27 mouse cellular contexts compared by ENCODE assay signal in genomic region chr6:22020696-22021095, GRCm38 (mm10). TPM values are rescaled to one million over a fixed set of nuclear protein-coding genes. Genes with fewer than 3 reads are reported as not detected.
DNase-seq lines count a peak whose midpoint lies in the region; ATAC-seq lines count a peak whose summit lies in the region.
"Had no signal": no experiment of that assay in that cellular context is flagged by ENCODE, and none has a peak within 500 bp of the region (broad histone marks: within the 10 kb centered on the region; RNA-seq: fewer than 3 reads in every experiment).

No protein-coding gene starts in this region.

- no peak overlapping the region for H3K27ac ChIP-seq in limb, embryonic 11.5 days (replicated peaks; ENCODE audit: low read depth, low read length)
- no peak overlapping the region for H3K27ac ChIP-seq in limb, embryonic 10.5 days
- peak overlapping the region; percentile 17; the same call in 1 of the 2 replicates for H3K27ac ChIP-seq in limb, embryonic 13.5 days
- H3K27ac ChIP-seq: embryonic facial prominence, embryonic 12.5 days; hindbrain, embryonic 12.5 days; hindbrain, embryonic 15.5 days had no signal

- H3K36me3 ChIP-seq in limb, embryonic 11.5 days (ENCODE audit: control insufficient read depth, insufficient read depth, low read length): peaks cover 3% of the 10 kb centered on the region; the same call in 1 of the 2 replicates
- H3K36me3 ChIP-seq in limb, embryonic 10.5 days: peaks cover 63% of the 10 kb centered on the region
- peaks cover 4% of the 10 kb centered on the region for H3K36me3 ChIP-seq in limb, embryonic 13.5 days
- H3K36me3 ChIP-seq: embryonic facial prominence, embryonic 12.5 days; embryonic facial prominence, embryonic 15.5 days; G1E; heart, embryonic 12.5 days; heart, embryonic 15.5 days; hindbrain, embryonic 12.5 days; hindbrain, embryonic 15.5 days had no signal

- peak; percentile 65 for DNase-seq in heart, adult 11 months
- no peak for DNase-seq in heart, postnatal 4 days
- peak; percentile 9 for DNase-seq in limb, embryonic 11.5 days (ENCODE audit: low spot score)
- no peak for DNase-seq in limb, embryonic 10.5 days (ENCODE audit: low spot score)
- DNase-seq: adrenal gland, postnatal 10 days; adrenal gland, postnatal 36 days; B cell, adult 2 months; cerebellum, adult 2 months; cerebellum, adult 9-11 months; cerebellum, postnatal 25 days; forebrain, postnatal 0 days; gastrocnemius, postnatal 10 days; gastrocnemius, postnatal 36 days; heart, postnatal 14 days had no signal

- no peak overlapping the region for H3K9ac ChIP-seq in limb, embryonic 11.5 days (ENCODE audit: low read length)
- no peak overlapping the region for H3K9ac ChIP-seq in limb, embryonic 13.5 days
- H3K9ac ChIP-seq: embryonic facial prominence, embryonic 12.5 days; embryonic facial prominence, embryonic 15.5 days; forebrain, postnatal 0 days; heart, embryonic 12.5 days; heart, embryonic 15.5 days; hindbrain, embryonic 12.5 days; hindbrain, embryonic 15.5 days had no signal

- 90% methylated on average over 5 of the region's 5 CpGs for WGBS in limb, embryonic 11.5 days
- WGBS in limb, embryonic 10.5 days: 95% methylated on average over 5 of the region's 5 CpGs
- WGBS in limb, embryonic 13.5 days: 58% methylated on average over 5 of the region's 5 CpGs

- no peaks in the 10 kb centered on the region for H3K27me3 ChIP-seq in limb, embryonic 11.5 days (ENCODE audit: control insufficient read depth, insufficient read depth, low read length)
- no peaks in the 10 kb centered on the region for H3K27me3 ChIP-seq in limb, embryonic 10.5 days (ENCODE audit: low read depth, poor library complexity, severe bottlenecking)
- H3K27me3 ChIP-seq in limb, embryonic 13.5 days: no peaks in the 10 kb centered on the region
- H3K27me3 ChIP-seq: CH12.LX; embryonic facial prominence, embryonic 12.5 days; embryonic facial prominence, embryonic 15.5 days; heart, embryonic 12.5 days; heart, embryonic 15.5 days; hindbrain, embryonic 12.5 days; hindbrain, embryonic 15.5 days had no signal

- H3K4me3 ChIP-seq in limb, embryonic 11.5 days (ENCODE audit: low read depth, low read length): no peak overlapping the region
- no peak overlapping the region for H3K4me3 ChIP-seq in limb, embryonic 10.5 days
- H3K4me3 ChIP-seq in limb, embryonic 13.5 days: no peak overlapping the region
- H3K4me3 ChIP-seq: embryonic facial prominence, embryonic 12.5 days; embryonic facial prominence, embryonic 15.5 days; heart, embryonic 12.5 days; heart, embryonic 15.5 days; hindbrain, embryonic 12.5 days; hindbrain, embryonic 15.5 days had no signal

- H3K4me2 ChIP-seq in limb, embryonic 11.5 days (ENCODE audit: low read depth, severe bottlenecking): no peak overlapping the region
- H3K4me2 ChIP-seq in limb, embryonic 13.5 days (replicated peaks): no peak overlapping the region
- H3K4me2 ChIP-seq: embryonic facial prominence, embryonic 12.5 days; embryonic facial prominence, embryonic 15.5 days; heart, embryonic 12.5 days; heart, embryonic 15.5 days; hindbrain, embryonic 12.5 days; hindbrain, embryonic 15.5 days had no signal

- no peaks in the 10 kb centered on the region for H3K9me3 ChIP-seq in limb, embryonic 11.5 days (ENCODE audit: control insufficient read depth, low read length)
- no peaks in the 10 kb centered on the region for H3K9me3 ChIP-seq in limb, embryonic 10.5 days (replicated peaks)
- H3K9me3 ChIP-seq in limb, embryonic 13.5 days: no peaks in the 10 kb centered on the region
- H3K9me3 ChIP-seq: embryonic facial prominence, embryonic 12.5 days; embryonic facial prominence, embryonic 15.5 days; G1E; heart, embryonic 12.5 days; heart, embryonic 15.5 days; hindbrain, embryonic 12.5 days; hindbrain, embryonic 15.5 days had no signal

- H3K4me1 ChIP-seq in limb, embryonic 11.5 days (ENCODE audit: control insufficient read depth, insufficient read depth, low read length): peaks cover 16% of the 10 kb centered on the region; the same call in 1 of the 2 replicates
- peaks cover 51% of the 10 kb centered on the region for H3K4me1 ChIP-seq in limb, embryonic 10.5 days
- H3K4me1 ChIP-seq in limb, embryonic 13.5 days: peaks cover 59% of the 10 kb centered on the region
- H3K4me1 ChIP-seq: hindbrain, embryonic 15.5 days had no signal

- no peak for ATAC-seq in limb, embryonic 11.5 days (ENCODE audit: insufficient number of reproducible peaks, low FRiP score, low TSS enrichment, low read depth)
- 0 out of 2 replicates have a peak, but pooled peaks have one; percentile 17 for ATAC-seq in limb, embryonic 13.5 days (ENCODE audit: low FRiP score, low read depth)
- ATAC-seq in monocyte, adult 5-6 weeks (replicated peaks; ENCODE audit: insufficient number of reproducible peaks, low FRiP score, low TSS enrichment, poor library complexity, severe bottlenecking): no peak
- ATAC-seq: forebrain, embryonic 14.5 days; forebrain, postnatal 0 days; intestine, embryonic 16.5 days; Patski had no signal

RNA-seq across cellular contexts. Expression of gene Cped1, which starts 35.0 kb away (rescaled TPM):
- total RNA-seq in heart, postnatal 4 days (2021): 1 to 10 TPM; 7.2 to 9.9 TPM
- polyA plus RNA-seq in limb, embryonic 11.5 days (2014; fragmentation: Nextera tagmentation; extraction: Ambion mirVana): 74.8 and 75.0 TPM in 2 replicates
- polyA plus RNA-seq in limb, embryonic 10.5 days (2016; fragmentation: Nextera tagmentation; extraction: Ambion mirVana): 58.8 and 63.8 TPM in 2 replicates
- 53.1 and 53.5 TPM in 2 replicates for polyA plus RNA-seq in limb, embryonic 13.5 days (2015; fragmentation: Nextera tagmentation; extraction: Ambion mirVana)
- 0.49 to 1.8 TPM (median 1.6 TPM) in 3 replicates for total RNA-seq in monocyte, adult 5-6 weeks (2017)
- polyA plus RNA-seq: G1E had no signal

Comparison
In these comparisons a context has a peak if more than half of its experiments do, and no peak if none do; other contexts are left out.
1. DNase-seq: peak in heart, adult 11 months (single experiment) and limb, embryonic 11.5 days (single experiment); none in heart, postnatal 4 days (single experiment) and limb, embryonic 10.5 days (single experiment).